Mouse (Mus musculus) left cerebral cortex, adult 11 months (tissue): ENCODE data around the gene Aire.

Experiments
- DNase-seq: peaks from one replicate; pipeline ENCODE4 v3.0.0; 2022; ENCODE audit warnings: low spot score

Aire gene

GRCm38 (mm10) chr10:78043406-78043836, at the start of gene Aire:
TSS of gene Aire (minus strand) at chr10:78043610.
- DNase-seq, result no peak

GRCm38 (mm10) chr10:78092725-78093029, 49.3 kb upstream of the Aire start:
- DNase-seq, result no peak

DNA sequence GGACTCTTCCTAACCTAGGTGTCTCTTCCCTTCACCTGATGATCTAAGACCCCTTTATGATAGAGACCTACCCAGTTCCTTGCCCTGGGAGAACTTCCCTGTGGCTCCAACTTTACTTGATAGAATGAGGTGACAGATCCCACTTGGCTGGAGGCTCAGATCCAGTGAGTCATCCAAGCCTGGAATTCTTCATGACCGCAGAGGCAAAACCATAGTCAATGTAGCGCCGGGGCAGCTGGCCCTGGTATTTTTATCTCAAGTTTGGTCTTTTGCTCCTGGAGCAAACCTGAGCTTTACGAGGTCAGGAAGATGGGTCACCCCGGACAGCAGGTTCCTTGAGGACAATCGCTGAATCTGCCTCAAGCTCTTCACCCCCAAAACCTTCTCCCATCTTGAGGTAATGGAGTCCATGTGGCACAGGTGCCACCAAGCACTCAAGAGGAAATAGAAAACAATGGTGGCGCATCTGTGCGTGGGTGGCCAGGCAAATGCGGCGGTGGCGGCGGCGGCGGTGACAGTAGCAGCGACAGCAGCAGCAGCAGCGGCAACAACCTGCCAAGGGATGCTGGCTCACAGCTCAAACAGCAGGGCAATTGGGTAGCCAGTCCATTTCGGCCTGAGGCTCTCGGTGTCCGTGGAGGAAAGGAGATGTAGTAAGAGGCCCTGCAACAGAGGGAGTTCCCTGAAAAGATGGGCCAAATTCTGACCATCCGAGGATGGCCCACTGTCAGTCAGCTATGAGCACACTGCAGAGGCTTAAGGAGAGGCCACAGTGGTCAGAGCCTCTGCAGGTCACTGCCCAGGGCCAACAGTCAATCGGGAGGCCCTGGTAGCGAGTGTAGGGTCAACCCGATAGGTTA, 48.7 kb upstream of the Aire start:
- no peak for DNase-seq

DNA sequence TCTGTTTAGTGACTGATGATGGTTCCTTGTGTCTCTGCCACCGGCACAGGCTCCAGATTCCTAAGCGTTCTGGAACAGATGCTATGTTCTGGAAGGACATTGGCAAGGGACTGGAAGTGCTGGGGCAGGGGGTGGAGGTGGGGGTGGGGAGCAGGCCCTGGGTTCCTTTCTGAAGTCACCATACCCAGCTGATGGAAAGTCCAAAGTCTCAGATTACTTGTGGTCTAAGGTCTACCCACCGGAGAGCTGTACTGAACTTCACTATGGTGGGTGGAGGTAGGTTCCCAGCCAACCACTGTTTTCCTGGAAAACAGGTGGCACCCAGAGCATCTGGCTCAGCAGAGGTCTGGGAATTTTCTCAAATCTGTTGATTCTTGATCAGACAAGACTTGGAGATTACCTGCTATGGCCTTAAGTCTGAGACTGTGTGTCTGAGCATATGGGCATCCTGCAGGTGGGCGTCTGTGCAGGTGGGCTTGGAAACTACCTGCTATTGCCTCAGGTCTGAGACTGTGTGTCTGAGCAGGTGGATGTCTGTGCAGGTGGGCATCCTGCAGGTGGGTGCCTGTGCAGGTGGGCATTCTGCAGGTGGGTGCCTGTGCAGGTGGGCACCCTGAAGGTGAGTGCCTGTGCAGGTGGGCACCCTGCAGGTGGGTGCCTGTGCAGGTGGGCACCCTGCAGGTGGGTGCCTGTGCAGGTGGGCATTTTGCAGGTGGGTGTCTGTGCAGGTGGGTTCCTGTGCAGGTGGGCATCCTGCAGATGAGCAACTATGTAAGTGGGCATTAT, 47.5 kb upstream of the Aire start:
- no peak for DNase-seq

- no peak for DNase-seq
Observed at GRCm38 (mm10) chr10:78090246-78090645, 46.8 kb upstream of the Aire start.

GRCm38 (mm10) chr10:78087101-78087511, 43.7 kb upstream of the Aire start:
- DNase-seq, result no peak

- DNase-seq, result no peak
Observed at GRCm38 (mm10) chr10:78086444-78087061, 43.1 kb upstream of the Aire start.

DNA sequence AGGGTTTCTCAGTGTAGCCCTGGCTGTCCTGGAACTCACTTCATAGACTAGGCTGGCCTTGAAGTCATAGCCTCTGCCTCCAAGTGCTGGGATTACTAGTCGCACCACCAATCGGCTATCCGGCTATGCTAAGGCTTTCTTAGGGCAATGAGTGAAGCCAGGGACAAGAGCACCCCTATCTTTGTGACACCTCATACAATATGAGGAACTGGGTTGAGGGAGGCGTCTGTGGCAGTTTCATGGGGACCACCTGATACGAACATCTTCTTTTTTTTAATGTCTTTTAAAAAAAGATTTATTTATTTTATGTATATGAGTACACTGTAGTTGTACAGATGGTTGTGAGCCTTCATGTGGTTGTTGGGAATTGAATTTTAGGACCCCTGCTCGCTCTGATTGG, 42.3 kb upstream of the Aire start:
- no peak for DNase-seq

DNA sequence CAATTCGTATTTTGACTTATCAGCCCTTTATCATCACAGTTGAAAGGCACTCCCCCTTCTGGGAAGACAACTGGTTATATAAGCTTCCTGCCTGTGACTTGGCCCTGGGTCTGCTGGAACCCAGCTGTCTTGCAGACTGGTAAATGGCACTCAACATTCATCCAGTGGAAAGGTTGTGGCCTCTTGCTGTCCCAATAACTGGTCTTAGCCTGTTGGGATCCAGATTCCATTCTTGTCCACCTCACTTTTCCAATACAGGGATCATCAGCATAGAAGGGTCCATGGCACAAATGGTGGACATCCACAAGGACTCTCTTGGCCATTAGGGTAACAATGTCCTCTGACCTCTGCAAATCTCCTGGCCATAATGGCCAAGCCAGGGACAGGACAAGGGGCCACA, 40.7 kb upstream of the Aire start:
- no peak for DNase-seq

DNA sequence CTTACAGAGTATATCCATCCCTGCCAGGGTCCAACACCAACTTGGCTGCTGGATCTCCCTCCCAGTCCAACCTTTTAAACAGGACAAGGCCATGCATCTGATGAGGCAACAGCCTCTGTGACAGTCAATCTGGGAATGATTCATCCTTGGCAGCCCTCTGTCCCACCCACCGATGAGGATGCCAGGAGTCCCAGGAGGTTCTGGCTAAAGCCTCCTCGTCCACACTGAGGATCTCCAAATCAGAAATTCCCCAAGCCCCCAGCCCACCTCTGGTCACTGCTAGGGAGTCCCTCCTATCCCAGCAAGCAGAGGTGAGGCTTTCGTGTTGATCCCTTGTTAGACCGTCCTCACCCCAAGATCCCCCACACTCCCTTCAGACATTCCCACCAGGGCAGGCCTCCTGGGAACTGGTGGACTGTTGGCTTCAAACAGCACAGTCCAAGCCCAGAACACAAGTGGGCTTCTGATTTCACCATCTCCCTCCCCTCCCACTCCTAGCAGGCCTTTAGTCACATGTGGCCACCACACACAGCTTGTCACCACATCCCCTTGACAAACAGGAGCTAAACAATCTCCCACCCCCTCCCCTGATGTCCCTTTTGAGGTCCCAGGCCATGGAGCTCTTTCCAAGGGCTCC, 36.7 kb upstream of the Aire start:
- DNase-seq, result no peak

DNA sequence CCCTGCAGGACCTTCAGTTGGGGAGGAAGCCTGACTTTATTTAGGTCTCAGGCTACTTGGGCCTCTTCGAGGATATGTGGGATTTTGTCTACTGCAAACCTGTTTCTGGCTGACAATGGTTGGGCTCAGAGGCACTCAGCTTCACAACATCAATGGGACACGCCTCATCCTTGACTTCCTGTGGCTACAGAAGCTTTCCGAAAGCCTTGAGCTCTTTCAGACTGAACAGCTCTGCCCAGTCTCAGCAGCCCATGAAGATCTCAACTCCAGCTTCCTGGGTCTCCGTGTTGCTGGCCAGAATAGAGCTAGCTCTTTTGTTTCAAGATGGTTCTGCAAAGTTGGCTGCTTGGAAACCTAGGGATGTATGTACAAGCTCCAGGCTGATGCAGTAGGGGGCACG, 34.9 kb upstream of the Aire start:
- DNase-seq, result no peak

DNA sequence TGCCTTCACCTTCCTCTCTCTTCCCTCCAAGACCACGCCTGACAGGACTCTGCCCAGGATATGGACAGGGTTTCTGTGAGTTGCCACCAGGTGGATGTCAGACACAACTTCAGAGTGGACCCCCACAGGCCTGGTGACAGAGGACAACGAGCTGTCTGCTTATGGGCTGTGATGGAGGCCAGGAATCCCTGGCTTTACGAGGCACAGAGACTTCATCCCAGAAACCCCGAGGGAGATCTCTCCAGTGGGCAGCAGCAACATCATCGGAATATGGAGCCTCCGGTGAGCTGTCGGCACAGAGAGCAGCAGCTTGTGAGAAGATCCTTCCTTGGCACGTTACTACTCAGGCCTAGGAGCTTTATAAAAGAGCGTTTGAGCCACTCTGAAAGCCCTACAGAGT, 34.5 kb upstream of the Aire start:
- DNase-seq, result no peak

- DNase-seq, result no peak
Observed at GRCm38 (mm10) chr10:78074977-78075376, 31.6 kb upstream of the Aire start.

DNA sequence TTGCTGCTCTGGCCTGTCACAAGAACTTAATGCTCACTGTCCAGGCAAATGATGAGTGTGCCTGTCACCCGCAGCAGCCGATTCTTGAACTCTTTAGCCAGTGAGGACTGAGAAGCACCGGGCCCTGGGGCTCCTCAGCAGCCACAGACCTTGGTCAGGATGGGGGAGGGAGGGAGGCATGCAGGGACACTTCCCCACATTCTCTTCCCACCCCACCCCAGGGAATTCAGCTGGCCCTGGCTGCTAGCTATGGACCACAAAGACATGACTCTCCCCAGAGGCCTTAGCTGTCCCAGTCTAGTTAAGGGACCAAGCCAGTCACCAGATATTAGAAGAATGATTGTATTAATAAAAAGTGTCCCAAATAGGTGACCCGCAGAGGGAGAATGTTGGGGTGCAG, 30.7 kb upstream of the Aire start:
- no peak for DNase-seq

DNA sequence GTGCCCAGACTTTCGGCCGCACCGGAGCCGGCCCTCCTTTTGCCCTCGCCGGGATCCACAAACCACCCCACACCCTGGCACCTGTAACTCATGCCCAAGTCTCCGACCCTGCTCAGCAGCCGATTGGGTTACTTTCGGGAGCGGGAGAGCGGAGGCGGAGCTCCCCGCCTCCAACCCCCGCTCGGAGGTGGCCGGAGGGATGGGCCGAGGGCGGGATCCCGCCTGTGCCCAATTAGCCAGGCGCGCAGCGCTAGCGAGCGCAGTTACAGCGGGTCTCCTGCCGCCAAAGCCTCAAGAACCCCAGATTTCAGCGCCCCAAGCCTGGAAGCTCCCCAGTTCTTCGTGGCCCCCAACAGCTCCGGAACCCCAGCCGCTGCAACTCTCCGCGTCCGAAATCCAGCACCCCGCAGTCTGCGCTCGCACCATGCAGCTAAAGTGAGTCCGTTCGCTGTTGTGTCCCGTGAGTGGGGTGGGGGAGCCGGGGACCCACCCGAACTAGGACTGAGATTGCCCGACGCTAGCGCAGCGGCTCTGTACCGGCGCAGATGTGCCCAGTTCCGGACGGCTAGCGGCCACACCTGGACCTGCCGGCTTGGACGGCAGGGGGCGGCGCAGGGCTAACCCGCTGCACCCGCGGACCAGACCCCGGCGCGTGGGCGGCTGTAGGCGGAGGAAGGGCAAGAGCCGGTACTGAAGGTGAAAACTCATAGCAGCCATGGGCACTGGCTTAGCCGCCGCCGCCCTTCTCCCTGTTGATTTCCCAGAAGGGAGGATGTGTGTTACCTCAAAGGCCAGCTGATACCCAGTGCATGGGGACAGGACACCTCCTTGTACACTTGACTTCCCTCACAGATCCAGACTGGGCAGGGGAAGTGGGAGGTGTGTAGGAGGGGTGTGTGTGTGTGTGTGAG, 25.9 kb upstream of the Aire start, which contains the start of gene Icosl:
Gene Icosl, plus strand, starts transcription at position 202 of the 911 bp plus-strand sequence.
- DNase-seq, result no peak

DNA sequence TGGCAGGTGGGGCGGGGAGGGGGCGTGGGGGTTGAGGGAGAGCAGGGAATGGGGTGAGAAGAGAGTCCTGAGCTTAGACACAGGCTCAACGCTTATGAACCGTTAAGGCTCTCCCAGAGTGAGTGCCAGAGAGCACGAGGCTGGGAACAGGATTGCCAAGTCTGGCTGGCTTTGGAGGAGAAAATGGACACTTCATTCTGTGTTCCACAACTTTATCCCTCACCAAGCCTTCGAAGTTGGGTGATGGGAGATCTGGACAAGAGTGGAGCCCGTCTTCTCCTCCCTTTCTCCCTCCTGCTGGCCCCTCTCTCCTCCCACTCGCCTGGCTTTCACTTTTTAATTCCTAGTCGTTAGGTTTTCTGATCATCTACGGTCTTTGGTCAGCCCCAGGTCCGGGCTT, 25.1 kb upstream of the Aire start:
- no peak for DNase-seq

- no peak for DNase-seq
Observed at GRCm38 (mm10) chr10:78067226-78067625, 23.8 kb upstream of the Aire start.

DNA sequence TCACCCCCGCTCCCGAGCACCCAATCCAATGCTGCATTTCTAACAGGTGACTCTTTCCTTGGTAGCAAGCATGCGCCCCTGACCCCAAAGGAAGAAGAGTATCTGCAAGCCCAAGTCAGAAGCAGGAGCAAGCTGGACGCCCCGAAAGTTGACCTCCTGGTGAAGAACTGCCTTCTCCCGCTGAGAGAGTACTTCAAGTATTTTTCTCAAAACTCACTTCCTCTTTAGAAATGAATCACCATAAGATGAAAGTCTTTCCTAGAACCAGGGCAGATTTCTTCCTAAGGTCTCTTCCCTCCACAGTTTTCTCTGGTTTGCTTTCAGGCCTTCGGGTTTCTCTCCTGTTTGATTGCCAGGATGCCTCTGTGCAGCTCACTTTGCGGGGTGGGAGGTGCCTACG, 19.7 kb upstream of the Aire start:
- no peak for DNase-seq

DNA sequence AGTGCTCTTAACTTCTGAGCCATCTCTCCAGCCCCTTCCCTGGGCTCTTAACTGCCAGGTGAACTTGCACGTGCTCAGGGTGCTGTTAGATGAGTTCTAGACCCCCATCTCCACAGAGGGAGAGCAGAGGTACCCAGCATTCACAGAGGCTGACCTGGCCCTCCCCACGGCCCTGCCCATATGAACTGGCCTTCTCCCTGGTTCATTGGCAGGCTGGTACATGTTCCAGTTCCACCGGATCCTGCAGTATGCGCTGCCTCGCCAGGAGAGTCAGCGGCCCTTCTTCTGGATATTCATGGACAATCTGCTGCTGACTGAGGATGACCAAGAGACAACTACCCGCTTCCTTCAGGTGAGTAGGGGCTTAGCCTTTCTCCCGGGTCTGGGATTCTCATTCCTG, 13.6 kb upstream of the Aire start:
- no peak for DNase-seq

DNA sequence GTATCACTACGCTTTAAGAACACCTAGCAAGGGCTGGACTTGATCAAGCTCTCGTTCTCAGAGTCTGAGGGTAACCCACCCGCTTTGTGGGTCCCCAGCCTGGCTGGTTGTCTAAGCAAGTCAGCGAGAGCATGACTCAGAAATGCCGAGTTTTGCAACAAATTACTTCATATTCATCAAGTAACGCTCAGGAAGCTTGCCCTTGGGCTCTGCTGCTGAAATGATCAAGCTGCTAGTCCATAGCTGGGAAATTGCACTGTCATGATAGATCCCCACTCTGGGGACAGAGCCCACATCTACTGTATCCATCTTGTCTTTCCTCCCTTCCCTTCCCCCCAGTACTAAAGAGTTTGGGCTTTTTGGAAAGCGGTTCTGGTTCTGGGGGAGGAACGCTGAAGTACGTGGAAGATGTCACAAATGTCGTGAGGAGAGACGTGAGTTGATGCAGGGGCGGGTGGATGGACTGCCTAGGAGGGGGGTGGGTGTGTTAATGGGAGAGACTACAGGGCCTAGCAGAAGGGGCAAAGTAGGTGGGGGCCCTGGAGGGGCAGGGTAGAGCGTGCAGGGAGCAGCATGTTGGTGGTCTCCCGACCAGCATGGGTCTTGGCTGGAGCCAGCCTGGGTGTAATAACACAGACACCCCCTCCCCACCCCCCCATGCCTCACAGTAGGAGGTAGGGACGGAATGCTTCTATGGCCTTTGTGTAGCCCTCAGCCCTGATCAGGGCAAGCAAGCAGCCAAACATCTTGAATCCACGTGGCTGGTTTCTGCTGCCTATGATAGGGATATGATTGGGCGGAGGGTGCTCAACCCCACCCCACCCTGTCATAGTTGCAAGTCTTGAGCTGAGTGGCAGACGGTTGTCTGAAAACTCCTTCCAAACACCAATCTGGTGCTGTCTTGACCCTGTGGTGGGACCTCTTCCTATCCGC, 11.5 kb upstream of the Aire start:
- DNase-seq, result no peak
